Mouse (Mus musculus) liver (tissue): Measurements from ENCODE around the gene Ovca2.

Experiments
- DNase-seq: peaks from one replicate; pipeline ENCODE4 v3.0.0-alpha.2; 2020; ENCODE audit warnings: mixed read lengths

The Ovca2 gene

DNA sequence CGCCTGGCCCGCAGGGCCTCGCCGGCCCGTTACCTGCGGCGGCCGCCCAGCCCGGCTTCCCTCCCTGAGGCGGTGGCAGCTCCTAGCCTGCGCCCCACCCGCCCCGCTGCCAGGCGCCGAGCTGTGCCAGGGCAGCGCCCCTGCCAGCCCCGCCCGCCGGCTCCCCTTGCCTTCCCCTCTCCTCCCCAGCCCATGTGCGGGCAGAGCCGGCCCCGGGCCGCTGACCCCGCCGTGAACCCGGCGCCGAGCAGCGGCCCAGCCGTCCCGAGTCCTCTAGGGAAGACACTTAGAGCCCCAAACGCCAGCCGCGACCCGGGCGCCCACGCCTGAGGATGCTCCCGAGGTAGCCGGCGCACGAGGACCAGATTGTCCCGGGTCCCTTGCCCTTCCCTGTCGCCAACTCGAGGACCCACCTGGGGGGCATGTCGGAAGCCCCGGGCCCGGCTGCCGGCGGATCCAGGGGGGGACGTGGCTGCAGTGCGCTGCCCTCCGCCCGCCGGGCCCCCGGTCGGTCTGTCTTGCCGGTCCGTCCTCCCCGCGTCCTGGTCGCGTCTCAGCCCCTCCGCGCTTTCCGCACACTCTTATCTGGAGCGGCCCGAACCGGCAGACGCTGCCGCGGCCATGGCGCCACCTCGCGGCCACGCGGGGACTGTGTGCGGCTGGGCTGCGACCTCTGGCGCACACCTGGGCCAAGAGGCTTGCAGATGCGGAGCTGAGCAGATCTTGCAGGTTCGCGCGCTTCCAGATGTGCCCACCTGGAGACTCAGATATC, 9.9 kb downstream of the Ovca2 start:
- peak; percentile 82 for DNase-seq

GRCm38 (mm10) chr11:75167643-75168589, 10.7 kb downstream of the Ovca2 start:
- no peak for DNase-seq

DNA sequence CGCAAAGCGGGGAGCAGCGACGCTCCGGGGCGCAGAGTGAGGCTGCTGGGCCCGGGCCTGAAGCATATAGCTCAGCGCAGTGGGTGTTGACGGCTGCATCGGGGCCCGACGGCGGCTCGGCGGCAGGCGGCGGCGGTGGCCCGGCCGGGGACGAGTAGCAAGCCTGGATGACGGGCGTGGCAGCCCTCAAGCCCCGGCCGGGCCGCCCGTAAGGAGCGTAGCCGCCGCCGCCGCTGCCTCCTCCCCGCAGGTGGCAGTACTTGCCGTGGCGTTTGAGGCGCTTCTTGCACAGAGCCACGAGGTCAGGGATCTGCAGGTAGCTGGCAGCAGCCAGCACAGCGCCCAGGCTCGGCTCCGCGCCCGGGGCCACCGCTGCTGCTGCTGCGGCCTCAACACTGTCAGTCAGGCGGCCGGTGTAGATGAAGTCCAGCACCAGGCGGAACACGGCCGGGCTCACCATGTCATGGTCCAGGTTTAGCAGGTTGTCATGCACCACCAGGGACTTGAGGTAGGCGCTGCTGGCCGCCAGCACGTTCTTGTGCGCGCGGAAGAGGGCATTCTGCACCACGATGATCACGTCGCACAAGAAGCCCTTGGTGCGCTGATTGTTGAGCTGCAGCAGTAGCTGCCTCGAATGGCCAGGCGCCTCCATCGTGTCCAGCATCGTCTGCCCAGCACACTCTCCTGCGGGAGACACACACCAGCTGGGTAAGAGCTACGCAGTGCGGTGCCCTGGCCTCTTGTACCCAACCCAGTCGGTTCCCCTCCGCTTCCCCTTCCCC, 11.6 kb downstream of the Ovca2 start:
- DNase-seq: no peak

DNA sequence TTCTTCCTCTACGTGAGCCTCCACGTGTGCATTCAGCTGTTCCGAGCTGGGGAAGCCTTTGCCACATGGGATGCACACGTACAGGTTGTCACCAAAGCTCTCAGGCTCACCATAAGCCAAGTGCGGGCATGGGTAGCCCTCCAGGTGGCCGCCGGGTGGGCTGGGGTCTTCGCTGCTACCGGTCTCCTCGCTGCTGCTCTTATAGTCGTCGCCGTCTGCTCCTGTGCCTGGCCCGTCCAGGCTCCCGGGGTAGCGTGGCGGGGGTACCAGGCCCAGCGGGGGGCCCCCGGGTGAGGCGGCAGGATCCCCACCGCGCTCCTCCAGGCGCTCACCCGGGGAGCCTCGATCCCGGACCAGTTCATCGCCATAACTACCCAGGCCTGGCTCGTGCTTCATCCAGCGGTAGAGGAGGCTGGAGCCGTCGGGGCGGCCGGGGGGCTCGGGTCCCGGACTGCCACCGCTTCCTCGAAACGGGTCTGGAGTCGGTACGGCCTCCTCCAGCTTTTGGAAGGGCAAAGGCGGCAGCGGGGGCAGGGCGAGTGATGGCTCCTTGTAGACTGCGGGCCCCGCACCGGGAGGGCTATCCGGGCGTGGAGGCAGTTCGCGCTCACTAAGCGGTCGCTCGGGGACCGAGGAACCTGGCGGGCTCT, 12.3 kb downstream of the Ovca2 start:
- DNase-seq: no peak

- peak; percentile 79 for DNase-seq
Measured at GRCm38 (mm10) chr11:75165441-75166192, 13.0 kb downstream of the Ovca2 start.

DNA sequence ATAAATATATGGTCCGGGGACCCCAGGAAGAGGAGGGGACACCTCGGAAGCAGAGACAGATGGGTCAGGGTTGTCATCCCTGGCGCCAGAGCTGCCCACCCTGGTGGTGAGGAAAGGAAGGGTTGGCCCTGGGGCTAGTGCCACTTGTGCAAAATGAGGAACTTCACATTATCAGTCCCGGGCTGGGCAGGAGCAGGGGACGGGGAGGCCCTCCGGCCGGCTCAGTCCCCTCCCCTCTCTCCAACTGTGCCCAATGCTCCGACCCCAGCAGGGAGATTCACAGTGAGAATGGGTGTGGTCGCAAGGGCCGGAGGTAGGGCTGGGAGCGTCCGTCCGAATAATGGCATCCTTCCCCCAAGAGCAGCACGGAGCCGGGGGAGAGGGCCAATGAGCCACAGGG, 13.9 kb downstream of the Ovca2 start:
- DNase-seq: no peak

DNA sequence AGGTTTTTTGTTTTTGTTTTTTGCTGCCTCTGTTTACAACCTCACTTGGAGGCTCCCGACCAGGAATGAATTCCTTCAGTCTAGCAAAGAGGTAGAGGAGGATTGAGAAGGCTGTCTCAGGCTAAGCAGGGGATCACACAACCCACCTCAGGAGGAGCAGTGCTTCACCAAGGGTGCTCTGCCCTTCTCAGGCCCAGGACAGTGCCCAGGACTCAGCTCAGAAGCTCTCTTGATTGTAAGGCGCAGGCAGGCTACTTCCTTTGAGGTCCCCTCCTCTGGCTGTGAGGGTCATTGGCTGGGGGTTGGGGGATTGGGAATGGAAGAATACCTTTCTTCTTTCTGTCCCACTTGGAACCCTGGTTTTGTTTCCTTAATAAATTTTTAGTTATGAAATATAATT, 14.6 kb downstream of the Ovca2 start:
- DNase-seq: no peak

DNA sequence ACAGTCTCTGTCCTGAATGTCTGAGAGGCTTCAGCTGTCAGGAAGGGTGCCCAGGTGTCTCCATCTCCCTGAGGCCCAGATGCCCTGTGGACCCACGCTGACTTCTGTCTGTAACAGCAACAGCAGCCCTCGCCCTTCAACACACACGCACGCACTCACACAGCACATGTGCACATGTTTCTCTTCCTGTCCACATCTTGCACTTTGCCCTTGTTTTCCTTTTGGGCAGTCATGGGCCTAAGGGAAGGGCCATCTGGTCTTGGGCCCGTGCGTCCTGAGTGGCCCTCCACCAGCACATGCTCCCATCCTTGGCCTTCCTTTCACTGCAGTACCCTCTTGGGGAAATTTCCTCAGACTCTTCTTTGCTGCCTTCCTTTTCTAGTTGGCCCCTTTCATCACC, 15.3 kb downstream of the Ovca2 start:
- DNase-seq: no peak

- DNase-seq: no peak
Measured at GRCm38 (mm10) chr11:75162591-75163080, 16.0 kb downstream of the Ovca2 start.

- no peak for DNase-seq
Measured at GRCm38 (mm10) chr11:75161417-75162008, 17.1 kb downstream of the Ovca2 start.

- no peak for DNase-seq
Measured at GRCm38 (mm10) chr11:75160954-75161353, 17.7 kb downstream of the Ovca2 start.

GRCm38 (mm10) chr11:75159564-75159963, 19.1 kb downstream of the Ovca2 start:
- DNase-seq: no peak

GRCm38 (mm10) chr11:75158432-75158831, 20.2 kb downstream of the Ovca2 start:
- DNase-seq: no peak

DNA sequence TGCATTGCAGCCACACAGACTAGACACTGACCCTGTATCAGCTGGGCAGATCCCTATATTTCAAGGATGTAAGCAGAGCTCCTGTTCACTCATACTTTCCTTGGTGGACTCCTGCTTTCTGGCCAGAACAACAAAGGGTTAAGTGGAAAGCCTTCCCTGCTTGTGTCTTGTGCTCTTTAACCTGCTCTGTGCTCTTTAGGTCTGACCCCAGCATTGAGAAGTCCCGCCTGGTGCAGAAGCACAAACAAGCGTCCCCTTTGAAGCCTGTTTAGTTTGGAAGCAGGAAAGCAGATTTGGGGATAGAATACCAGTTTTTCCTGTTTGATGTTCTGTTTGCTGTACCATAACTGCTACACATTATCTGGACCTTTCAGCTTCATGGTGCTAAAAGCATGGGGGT, 20.7 kb downstream of the Ovca2 start:
- no peak for DNase-seq

GRCm38 (mm10) chr11:75157037-75157436, 21.6 kb downstream of the Ovca2 start:
- DNase-seq: no peak

- no peak for DNase-seq
Measured at GRCm38 (mm10) chr11:75156416-75156815, 22.2 kb downstream of the Ovca2 start.

GRCm38 (mm10) chr11:75155985-75156384, 22.6 kb downstream of the Ovca2 start:
- DNase-seq: no peak

- DNase-seq: no peak
Measured at GRCm38 (mm10) chr11:75154053-75154585, 24.5 kb downstream of the Ovca2 start.

- DNase-seq: no peak
Measured at GRCm38 (mm10) chr11:75152603-75153557, 25.8 kb downstream of the Ovca2 start.

- no peak for DNase-seq
Measured at GRCm38 (mm10) chr11:75150346-75150745, 28.3 kb downstream of the Ovca2 start.
